Comparison of ENCODE assay signal across 8 mouse cellular contexts in the genomic region with DNA sequence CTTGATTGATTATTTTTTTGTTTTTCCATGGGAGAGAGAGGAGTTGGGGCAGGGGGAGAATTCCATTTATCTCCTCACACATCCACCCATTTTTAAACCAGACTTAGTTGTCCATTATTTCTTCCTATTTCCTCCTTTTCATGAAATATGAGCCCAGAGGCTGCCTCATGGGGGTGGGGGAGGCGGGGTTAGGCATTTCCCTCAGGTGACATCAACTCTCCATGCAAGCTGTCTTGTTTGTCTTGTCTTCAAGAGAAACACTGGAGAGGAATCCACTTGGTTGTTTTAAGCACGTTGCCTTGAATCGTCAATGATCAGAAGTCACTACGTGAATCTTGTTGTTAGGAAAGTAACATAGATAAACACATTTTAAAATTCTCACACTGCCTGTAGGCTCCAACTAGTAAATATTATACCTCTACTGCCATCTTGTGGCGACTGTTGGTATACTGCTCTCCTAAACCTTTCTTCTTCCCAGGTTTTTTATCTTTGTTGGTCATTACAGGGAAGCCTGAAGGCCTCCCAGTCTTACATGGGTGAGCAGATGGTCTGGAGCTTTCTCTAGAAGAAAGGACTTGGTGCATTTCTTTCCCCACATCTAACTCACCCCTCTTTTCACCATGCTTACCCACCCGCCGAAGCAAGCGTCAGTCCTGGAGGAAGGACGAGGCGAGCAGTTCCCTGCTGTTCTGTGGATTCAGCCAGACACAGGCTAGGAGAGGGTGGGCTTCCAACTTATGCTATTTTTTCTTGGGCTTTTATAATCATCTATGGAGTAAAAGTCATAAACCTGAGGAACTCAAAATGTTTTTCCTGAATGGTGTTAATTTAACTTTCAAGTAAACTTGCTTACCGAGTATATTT. TPM values are rescaled to one million over a fixed set of nuclear protein-coding genes. Genes with fewer than 3 reads are reported as not detected.
DNase-seq lines count a peak whose midpoint lies in the region; ATAC-seq and TF ChIP-seq lines count a peak whose summit lies in the region.

No protein-coding gene starts in this region.

- no peak overlapping the region for H3K4me3 ChIP-seq in forebrain, embryonic 12.5 days (replicated peaks)
- no peak overlapping the region for H3K4me3 ChIP-seq in hindbrain, embryonic 10.5 days

- no peak for TF ChIP-seq POLR2A in brain, embryonic 14.5 days (IDR thresholded peaks at IDR 0.05; ENCODE audit: borderline replicate concordance, extremely low read depth, insufficient read depth, insufficient read length, poor library complexity, severe bottlenecking)

- peaks cover 9% of the 10 kb centered on the region for H3K27me3 ChIP-seq in forebrain, embryonic 12.5 days
- peaks cover 11% of the 10 kb centered on the region for H3K27me3 ChIP-seq in hindbrain, embryonic 10.5 days (ENCODE audit: insufficient read depth, poor library complexity, severe bottlenecking)

- TF ChIP-seq CTCF in brain, embryonic 14.5 days (IDR thresholded peaks at IDR 0.05; ENCODE audit: borderline replicate concordance, extremely low read depth, insufficient read depth, insufficient read length) = no peak

- H3K4me1 ChIP-seq in forebrain, embryonic 12.5 days = peaks cover 6% of the 10 kb centered on the region; the same call in 1 of the 2 replicates
- peaks cover 11% of the 10 kb centered on the region; the same call in 1 of the 2 replicates for H3K4me1 ChIP-seq in hindbrain, embryonic 10.5 days (replicated peaks)

- no peak overlapping the region for H3K4me2 ChIP-seq in forebrain, embryonic 12.5 days

- peak; percentile 28 to 48 for DNase-seq in cerebellum, adult 18-20 months
- DNase-seq in brain, embryonic 14.5 days (ENCODE audit: low read depth) = peak; percentile 81
- DNase-seq in hindbrain, embryonic 10.5 days (ENCODE audit: low spot score) = peak; percentile 53
- peak; percentile 73 to 76 for DNase-seq in layer of hippocampus, postnatal 10 days (ENCODE audit: low spot score in 2 of 2)
- peak; percentile 80 for DNase-seq in lung, postnatal 10 days
- DNase-seq in right cerebral cortex, postnatal 10 days (ENCODE audit: low spot score in 2 of 2) = peak; percentile 56 to 73

- no peak overlapping the region for H3K9ac ChIP-seq in forebrain, embryonic 12.5 days

- no peak for ATAC-seq in cerebellum, adult (ENCODE audit: insufficient number of reproducible peaks, low FRiP score, low TSS enrichment)
- peak; percentile 58; the same call in 1 of the 2 replicates for ATAC-seq in forebrain, embryonic 12.5 days (ENCODE audit: low FRiP score)

- no peaks in the 10 kb centered on the region for H3K9me3 ChIP-seq in forebrain, embryonic 12.5 days
- H3K9me3 ChIP-seq in hindbrain, embryonic 10.5 days = no peaks in the 10 kb centered on the region

- H3K27ac ChIP-seq in forebrain, embryonic 12.5 days = no peak overlapping the region
- H3K27ac ChIP-seq in hindbrain, embryonic 10.5 days = peak overlapping the region; percentile 56; the same call in 1 of the 2 replicates

- H3K36me3 ChIP-seq in forebrain, embryonic 12.5 days (replicated peaks) = no peaks in the 10 kb centered on the region
- no peaks in the 10 kb centered on the region for H3K36me3 ChIP-seq in hindbrain, embryonic 10.5 days

- 33% methylated on average over 11 of the region's 11 CpGs for WGBS in forebrain, embryonic 12.5 days
- 33% methylated on average over 11 of the region's 11 CpGs for WGBS in hindbrain, embryonic 10.5 days

RNA-seq across cellular contexts. Expression of a gene that starts 8.7 kb away (rescaled TPM):
- 1.9 and 4.5 TPM in 2 replicates for polyA plus RNA-seq in brain, embryonic 14.5 days (2012; rRNA removed)
- 5.2 and 5.9 TPM in 2 replicates for polyA plus RNA-seq in forebrain, embryonic 12.5 days (2016; fragmentation: Nextera tagmentation; extraction: Ambion mirVana)
- polyA plus RNA-seq in hindbrain, embryonic 10.5 days (2016; fragmentation: Nextera tagmentation; extraction: Ambion mirVana) = 4.1 and 5.4 TPM in 2 replicates
- 10 to 100 TPM; 21.7 to 23.2 TPM for total RNA-seq in layer of hippocampus, postnatal 10 days (2021)
